Mouse (Mus musculus) hindbrain, embryonic 10.5 days (tissue): ENCODE measurements around the gene Amigo2. TPM values are rescaled to one million over a fixed set of nuclear protein-coding genes. Genes with fewer than 3 reads are reported as not detected.
A peak's percentile ranks its signal among the peaks of the same experiment; 100 is the strongest.

Experiments used
- DNase-seq: peaks from one replicate; pipeline ENCODE4 v3.0.0-alpha.2; 2017; ENCODE audit warnings: low spot score
- H3K27ac ChIP-seq: fragments of 300-500 bp; sonication (generic); 2 replicates; pipeline ENCODE4 v1.5.1; 2016; ENCODE audit warnings: mild to moderate bottlenecking, moderate library complexity
- H3K27me3 ChIP-seq: fragments of 300-500 bp; sonication (generic); 2 replicates; pipeline ENCODE4 v1.6.1; 2016; ENCODE audit warnings: mild to moderate bottlenecking; ENCODE audit not compliant: poor library complexity, insufficient read depth, severe bottlenecking
- H3K36me3 ChIP-seq: fragments of 300-500 bp; sonication (generic); 2 replicates; pipeline ENCODE4 v1.6.1; 2016; ENCODE audit warnings: mild to moderate bottlenecking, moderate library complexity
- H3K4me1 ChIP-seq: fragments of 300-500 bp; sonication (generic); replicated peaks from 2 replicates; pipeline ENCODE4 v1.6.1; 2016; ENCODE audit warnings: mild to moderate bottlenecking
- H3K4me3 ChIP-seq: fragments of 300-500 bp; sonication (generic); 2 replicates; pipeline ENCODE4 v1.5.1; 2016; ENCODE audit warnings: mild to moderate bottlenecking, moderate library complexity
- H3K9me3 ChIP-seq: fragments of 300-500 bp; sonication (generic); 2 replicates; pipeline ENCODE4 v1.6.1; 2016; ENCODE audit warnings: mild to moderate bottlenecking, moderate library complexity
- WGBS: fragments of 180-500 bp; shearing (Covaris S2); methylation state at CpG from one replicate; pipeline ENCODE4 v1.1.7; 2016; 5-methylcytosine and 5-hydroxymethylcytosine counted together
- polyA plus RNA-seq: library from polyadenylated mRNA; unstranded; fragments of >200 nt; fragmentation: Nextera tagmentation; extraction: Ambion mirVana; gene quantifications from 2 replicates; pipeline ENCODE4 v1.2.1, GENCODE M21; 2016

The Amigo2 gene
- polyA plus RNA-seq, 1 experiment from 2014 or later: 5.9 TPM

DNA sequence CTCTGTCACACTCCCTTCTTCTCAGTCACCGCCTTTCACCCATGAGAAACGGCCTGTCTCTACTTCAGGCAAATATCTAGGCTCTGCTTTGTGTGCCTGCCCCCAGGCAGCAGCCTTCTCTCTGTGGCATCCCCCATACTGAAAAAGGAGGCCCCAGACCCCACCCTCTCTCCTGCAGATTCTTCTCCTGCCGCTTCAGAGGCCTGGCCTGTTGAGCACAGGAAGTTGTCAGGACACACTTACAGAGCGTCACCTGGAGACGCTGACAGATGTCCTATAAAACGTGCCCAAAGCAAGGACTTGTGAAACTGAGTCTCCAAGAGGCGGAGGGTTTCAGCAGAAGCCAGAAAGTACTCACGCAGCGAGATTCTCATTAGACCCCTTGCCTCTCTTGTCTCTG lies 33.7 kb upstream of the Amigo2 start:
- H3K27ac ChIP-seq: 0 out of 2 replicates have a peak overlapping the region, but pooled peaks have one; percentile 12
- no peak for DNase-seq
- WGBS: 72% methylated on average over 9 of the region's 9 CpGs
- no peaks in the 10 kb centered on the region for H3K36me3 ChIP-seq
- H3K27me3 ChIP-seq: no peaks in the 10 kb centered on the region
- H3K9me3 ChIP-seq: no peaks in the 10 kb centered on the region
- H3K4me1 ChIP-seq: peaks cover 22% of the 10 kb centered on the region
- no peak overlapping the region for H3K4me3 ChIP-seq

DNA sequence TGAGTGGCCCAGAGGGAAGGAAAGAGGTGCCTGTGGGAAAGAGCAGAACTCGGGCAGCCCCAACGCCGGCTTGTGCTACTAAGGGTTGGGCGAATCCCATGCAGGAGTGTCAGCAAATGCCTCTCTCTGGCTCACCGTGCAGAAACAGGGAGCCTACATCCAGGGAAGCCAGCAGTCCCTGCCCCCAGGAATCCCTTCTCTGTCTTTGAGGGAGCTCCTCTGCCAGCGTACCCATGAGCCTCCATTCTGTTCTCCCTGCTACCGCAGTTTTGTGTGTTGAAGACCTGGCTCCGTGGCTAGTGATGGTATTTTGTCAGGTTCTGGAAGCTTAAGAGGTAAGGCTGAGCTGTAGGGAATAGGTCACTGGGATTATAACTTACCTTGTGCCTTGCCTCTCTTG lies 33.0 kb upstream of the Amigo2 start:
- H3K4me3 ChIP-seq: no peak overlapping the region
- H3K27ac ChIP-seq: 0 out of 2 replicates have a peak overlapping the region, but pooled peaks have one; percentile 12
- WGBS: 87% methylated on average over 8 of the region's 8 CpGs
- no peaks in the 10 kb centered on the region for H3K27me3 ChIP-seq
- H3K9me3 ChIP-seq: no peaks in the 10 kb centered on the region
- no peak for DNase-seq
- H3K4me1 ChIP-seq: peaks cover 26% of the 10 kb centered on the region
- H3K36me3 ChIP-seq: no peaks in the 10 kb centered on the region

DNA sequence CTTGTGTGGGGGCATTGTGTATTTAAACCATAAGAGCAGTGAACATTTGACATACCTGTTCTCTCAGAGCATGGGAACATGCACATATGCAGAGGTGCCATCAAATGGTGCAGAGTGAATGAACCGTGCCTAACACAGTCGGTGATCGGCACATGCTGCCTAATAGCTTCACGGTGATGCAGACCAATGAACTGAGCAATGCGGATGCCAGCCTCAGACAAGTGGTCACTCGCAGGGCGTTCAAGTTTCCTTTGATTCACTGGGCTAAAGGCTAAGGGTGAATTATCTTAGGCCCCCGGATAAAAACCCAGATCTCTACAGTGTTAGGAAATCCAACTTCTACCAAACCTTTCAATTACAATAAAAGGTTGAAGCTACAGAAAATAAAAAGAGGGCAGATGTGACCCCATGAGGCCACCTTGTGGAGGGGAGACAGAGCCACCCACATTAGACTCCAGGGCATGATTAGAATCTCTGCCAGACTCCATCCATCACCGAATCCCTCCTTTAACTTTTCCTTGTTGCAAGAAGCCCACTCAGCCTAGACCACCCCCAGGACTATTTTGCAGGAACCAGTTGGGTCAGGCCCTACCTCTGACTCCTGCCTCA lies 31.4 kb upstream of the Amigo2 start:
- no peak overlapping the region for H3K27ac ChIP-seq
- no peaks in the 10 kb centered on the region for H3K36me3 ChIP-seq
- WGBS: 91% methylated on average over 9 of the region's 9 CpGs
- no peaks in the 10 kb centered on the region for H3K9me3 ChIP-seq
- no peak overlapping the region for H3K4me3 ChIP-seq
- DNase-seq: no peak
- H3K4me1 ChIP-seq: peaks cover 26% of the 10 kb centered on the region
- H3K27me3 ChIP-seq: no peaks in the 10 kb centered on the region

- H3K27ac ChIP-seq: no peak overlapping the region
- no peak for DNase-seq
- peaks cover 25% of the 10 kb centered on the region for H3K4me1 ChIP-seq
- 83% methylated on average over 10 of the region's 10 CpGs for WGBS
- H3K36me3 ChIP-seq: no peaks in the 10 kb centered on the region
- H3K4me3 ChIP-seq: no peak overlapping the region
- no peaks in the 10 kb centered on the region for H3K27me3 ChIP-seq
- no peaks in the 10 kb centered on the region for H3K9me3 ChIP-seq
Observed at GRCm38 (mm10) chr15:97277328-97277727, 30.2 kb upstream of the Amigo2 start.

GRCm38 (mm10) chr15:97276660-97277153 lies 29.6 kb upstream of the Amigo2 start:
- Histone ChIP-seq H3K4me1 (peaks cover 30% of the 10 kb centered on the region), H3K4me3 (no peak overlapping the region), H3K27me3 (no peaks in the 10 kb centered on the region), H3K36me3 (no peaks in the 10 kb centered on the region), H3K9me3 (no peaks in the 10 kb centered on the region), H3K27ac (no peak overlapping the region)
- no peak for DNase-seq
- 72% methylated on average over 20 of the region's 20 CpGs for WGBS

DNA sequence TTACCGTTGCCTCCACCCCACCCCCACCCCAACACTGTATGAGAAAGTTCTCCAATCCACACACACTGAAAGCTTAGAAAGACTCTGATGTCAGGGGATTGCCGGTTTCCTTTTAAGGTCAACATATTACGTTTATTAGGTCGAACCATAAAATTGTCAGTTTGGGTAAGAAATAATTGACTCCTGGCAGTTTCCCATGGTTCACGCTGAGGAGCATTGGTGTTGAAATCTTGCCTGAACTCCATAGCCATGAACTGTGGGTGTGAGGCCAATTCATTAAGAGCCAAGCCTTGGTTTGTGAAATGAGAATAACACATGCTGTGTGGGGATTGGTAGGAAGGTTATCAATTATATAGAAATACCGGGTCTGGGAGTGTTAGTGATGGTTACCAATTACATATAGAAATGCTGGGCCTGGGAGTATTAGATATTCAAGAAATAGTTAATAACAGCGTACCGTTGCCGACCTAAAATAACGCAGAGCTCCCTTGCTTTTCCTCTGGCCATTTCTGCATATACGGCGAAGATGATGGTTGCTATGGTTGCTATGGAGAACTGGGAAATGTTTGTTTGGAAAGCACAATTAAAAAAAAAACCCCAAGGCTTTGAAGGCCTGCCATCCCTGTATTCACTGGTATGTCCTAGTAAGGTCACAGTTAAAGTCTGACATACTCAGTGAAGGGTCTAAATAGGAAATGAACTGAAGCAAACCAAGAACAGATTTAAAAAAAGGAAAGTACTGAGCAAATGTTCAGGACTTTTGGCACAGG lies 28.7 kb upstream of the Amigo2 start:
- H3K4me1 ChIP-seq: peaks cover 30% of the 10 kb centered on the region
- H3K27ac ChIP-seq: no peak overlapping the region
- no peaks in the 10 kb centered on the region for H3K36me3 ChIP-seq
- no peaks in the 10 kb centered on the region for H3K27me3 ChIP-seq
- no peaks in the 10 kb centered on the region for H3K9me3 ChIP-seq
- DNase-seq: no peak
- H3K4me3 ChIP-seq: no peak overlapping the region
- 92% methylated on average over 12 of the region's 12 CpGs for WGBS

- Histone ChIP-seq H3K27ac (no peak overlapping the region), H3K4me3 (no peak overlapping the region), H3K27me3 (no peaks in the 10 kb centered on the region), H3K9me3 (no peaks in the 10 kb centered on the region), H3K4me1 (peaks cover 21% of the 10 kb centered on the region), H3K36me3 (no peaks in the 10 kb centered on the region)
- DNase-seq: no peak
- WGBS: 94% methylated on average over 3 of the region's 3 CpGs
Observed at GRCm38 (mm10) chr15:97272831-97273230, 25.7 kb upstream of the Amigo2 start.

GRCm38 (mm10) chr15:97271985-97272697 lies 25.1 kb upstream of the Amigo2 start:
- Histone ChIP-seq H3K9me3 (no peaks in the 10 kb centered on the region), H3K36me3 (no peaks in the 10 kb centered on the region), H3K27me3 (no peaks in the 10 kb centered on the region), H3K27ac (no peak overlapping the region), H3K4me1 (peaks cover 21% of the 10 kb centered on the region), H3K4me3 (no peak overlapping the region)
- WGBS: 52% methylated on average over 7 of the region's 7 CpGs
- DNase-seq: no peak

DNA sequence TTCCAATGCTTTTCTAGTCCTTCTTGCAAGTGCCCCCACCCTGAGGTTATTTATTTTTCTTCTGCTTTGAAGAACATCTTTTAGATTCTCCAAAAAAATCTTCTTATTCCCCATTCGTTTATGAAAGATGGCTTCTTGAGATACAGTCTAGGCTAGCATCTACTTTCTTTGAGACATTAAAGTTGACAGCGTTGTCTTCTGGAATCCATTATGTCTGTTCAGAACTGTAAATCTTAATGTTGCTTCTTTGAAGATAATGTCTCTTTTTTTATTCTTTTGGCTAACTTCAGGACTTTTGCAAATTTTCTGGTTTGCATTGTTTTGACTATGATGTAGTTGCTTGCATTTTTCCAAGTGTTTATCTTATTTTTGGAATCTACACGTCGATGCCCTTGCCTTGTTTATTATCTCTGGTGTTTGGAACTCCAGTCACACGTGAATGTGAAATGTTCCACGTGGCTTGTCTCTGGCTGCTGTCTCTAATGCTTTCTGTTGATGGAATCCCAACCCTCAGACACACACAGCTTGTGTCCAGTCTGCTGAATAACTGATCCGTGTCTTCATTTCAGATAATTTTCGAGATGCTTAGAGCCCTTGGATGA lies 20.1 kb upstream of the Amigo2 start:
- Histone ChIP-seq H3K27ac (no peak overlapping the region), H3K4me3 (no peak overlapping the region), H3K27me3 (no peaks in the 10 kb centered on the region), H3K36me3 (no peaks in the 10 kb centered on the region), H3K9me3 (no peaks in the 10 kb centered on the region), H3K4me1 (peaks cover 7% of the 10 kb centered on the region)
- WGBS: 76% methylated on average over 8 of the region's 8 CpGs
- DNase-seq: no peak

- H3K9me3 ChIP-seq: no peaks in the 10 kb centered on the region
- H3K4me1 ChIP-seq: peaks cover 7% of the 10 kb centered on the region; the same call in 1 of the 2 replicates
- no peak overlapping the region for H3K27ac ChIP-seq
- WGBS: 86% methylated on average over 14 of the region's 14 CpGs
- H3K4me3 ChIP-seq: no peak overlapping the region
- DNase-seq: no peak
- H3K27me3 ChIP-seq: no peaks in the 10 kb centered on the region
- no peaks in the 10 kb centered on the region for H3K36me3 ChIP-seq
Observed at GRCm38 (mm10) chr15:97266236-97266845, 19.3 kb upstream of the Amigo2 start.

GRCm38 (mm10) chr15:97262251-97262650 lies 15.2 kb upstream of the Amigo2 start:
- Histone ChIP-seq H3K36me3 (no peaks in the 10 kb centered on the region), H3K27ac (no peak overlapping the region), H3K4me1 (peaks cover 7% of the 10 kb centered on the region; the same call in 1 of the 2 replicates), H3K27me3 (no peaks in the 10 kb centered on the region), H3K9me3 (no peaks in the 10 kb centered on the region), H3K4me3 (no peak overlapping the region)
- DNase-seq: no peak
- WGBS: 65% methylated on average over 9 of the region's 9 CpGs

GRCm38 (mm10) chr15:97259968-97260597 lies 13.0 kb upstream of the Amigo2 start:
- no peaks in the 10 kb centered on the region for H3K27me3 ChIP-seq
- no peaks in the 10 kb centered on the region for H3K36me3 ChIP-seq
- H3K9me3 ChIP-seq: peaks cover 4% of the 10 kb centered on the region; the same call in 1 of the 2 replicates
- DNase-seq: no peak
- no peak overlapping the region for H3K27ac ChIP-seq
- 81% methylated on average over 11 of the region's 11 CpGs for WGBS
- no peak overlapping the region for H3K4me3 ChIP-seq
- H3K4me1 ChIP-seq: peaks cover 7% of the 10 kb centered on the region; the same call in 1 of the 2 replicates
